Mouse (Mus musculus): Measurements from ENCODE around the gene Bcl2l11. TPM values are rescaled to one million over a fixed set of nuclear protein-coding genes. Genes with fewer than 3 reads are reported as not detected.
A peak's percentile ranks its signal among the peaks of the same experiment; 100 is the strongest.
"Not testable (repeated sequence)": the region's sequence is repeated elsewhere in the genome, so short reads cannot be mapped to it uniquely, and the experiment has no call there.

The Bcl2l11 gene
- total RNA-seq (2021), result 1 to 10 TPM; 5.4 to 9.9 TPM
- long read RNA-seq, experiment 1, partial matches to known transcripts, result 0 of 1 reads
- long read RNA-seq, experiment 1, other reads (novel, unspliced or antisense), result 1 of 1 reads
- long read RNA-seq, experiment 2, partial matches to known transcripts, result 0 of 3 reads
- long read RNA-seq, experiment 2, other reads (novel, unspliced or antisense), result 2 of 3 reads

DNA sequence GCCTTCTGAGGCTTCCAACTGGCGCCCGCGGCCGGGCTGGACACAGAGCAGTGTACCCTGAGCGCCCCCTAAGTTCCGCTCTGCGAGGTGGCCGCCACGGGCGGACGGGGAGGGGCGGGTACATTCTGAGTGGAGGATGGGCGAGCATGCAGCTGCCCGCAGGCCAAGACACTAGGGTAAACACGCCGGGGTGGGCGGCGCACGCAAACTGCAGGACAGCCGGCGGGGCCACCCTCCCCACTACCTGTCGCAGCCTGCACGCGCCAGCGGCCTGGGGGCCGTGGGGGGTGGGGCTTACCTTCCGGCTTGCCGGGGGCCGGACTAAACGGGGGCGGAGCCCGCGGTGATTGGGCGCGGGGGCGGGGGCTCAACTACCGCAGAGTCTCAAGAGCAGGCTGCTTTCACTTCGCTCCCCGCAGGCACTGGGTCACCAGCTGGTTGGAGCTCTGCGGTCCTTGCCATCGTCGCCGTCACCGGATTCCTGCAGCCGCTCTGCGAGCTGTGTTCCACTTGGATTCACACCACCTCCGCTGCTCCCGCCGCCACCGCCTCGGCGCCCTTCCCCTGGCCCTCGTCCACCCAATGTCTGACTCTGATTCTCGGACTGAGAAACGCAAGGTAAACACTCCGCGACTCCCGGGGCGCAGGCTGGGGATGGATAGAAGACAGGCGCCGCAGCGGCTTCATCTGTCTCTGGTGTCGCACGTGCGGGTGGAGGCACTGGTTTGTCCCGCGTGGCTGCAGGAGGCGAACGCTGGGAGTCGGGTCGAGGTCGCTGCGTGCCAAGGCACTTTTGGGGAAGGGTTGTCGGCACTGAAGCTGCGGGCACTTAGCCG, at the start of gene Bcl2l11:
TSS of gene Bcl2l11 (plus strand) at position 404 of the 836 bp plus-strand sequence.
- peak; percentile 97 for DNase-seq (ENCODE audit: low spot score)

DNA sequence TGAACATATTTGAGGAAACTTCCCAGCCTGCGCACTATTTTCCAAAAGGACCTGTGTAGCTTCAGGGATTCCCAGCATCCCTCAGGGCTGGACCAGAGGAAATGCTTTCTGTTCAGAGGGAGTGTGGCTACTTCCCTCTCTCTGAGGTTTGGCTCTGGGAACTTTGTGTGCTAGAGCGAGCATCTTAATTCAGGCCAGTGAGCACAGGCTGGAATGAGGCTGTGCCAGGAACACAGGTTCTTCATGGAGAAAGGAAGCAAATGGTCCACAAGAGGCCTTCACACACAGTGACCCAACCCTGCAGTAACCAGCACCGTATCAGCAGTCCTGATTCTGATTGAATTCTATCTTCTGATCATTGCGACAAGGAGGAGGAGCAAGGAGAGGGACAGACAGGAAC, 48.9 kb upstream of the Bcl2l11 start:
- DNase-seq (ENCODE audit: low spot score), result no peak

GRCm38 (mm10) chr2:128078859-128079258, 47.0 kb upstream of the Bcl2l11 start:
- DNase-seq (ENCODE audit: low spot score), result no peak

GRCm38 (mm10) chr2:128079316-128079715, 46.5 kb upstream of the Bcl2l11 start:
- DNase-seq (ENCODE audit: low spot score), result no peak

DNA sequence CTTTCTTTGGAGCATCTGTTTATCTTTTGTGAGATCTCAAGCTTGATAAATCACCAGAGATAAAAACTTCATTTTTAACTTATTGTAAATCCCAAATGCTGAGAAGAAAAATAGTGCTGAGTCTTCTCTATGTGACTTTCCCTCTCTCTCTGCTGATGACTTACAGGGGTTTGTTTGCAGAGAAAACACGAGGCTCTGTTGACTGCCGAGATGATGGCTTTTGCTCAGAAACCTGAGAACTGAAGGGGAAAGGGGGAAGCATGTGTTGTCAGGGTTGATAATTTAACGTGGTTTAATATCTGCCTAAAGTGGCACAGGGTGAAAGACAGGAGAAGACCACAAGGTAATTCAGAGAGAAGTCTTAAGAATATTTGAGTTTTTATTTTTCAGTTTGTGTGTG, 42.0 kb upstream of the Bcl2l11 start:
- no peak for DNase-seq (ENCODE audit: low spot score)

GRCm38 (mm10) chr2:128084607-128085006, 41.2 kb upstream of the Bcl2l11 start:
- no peak for DNase-seq (ENCODE audit: low spot score)

DNA sequence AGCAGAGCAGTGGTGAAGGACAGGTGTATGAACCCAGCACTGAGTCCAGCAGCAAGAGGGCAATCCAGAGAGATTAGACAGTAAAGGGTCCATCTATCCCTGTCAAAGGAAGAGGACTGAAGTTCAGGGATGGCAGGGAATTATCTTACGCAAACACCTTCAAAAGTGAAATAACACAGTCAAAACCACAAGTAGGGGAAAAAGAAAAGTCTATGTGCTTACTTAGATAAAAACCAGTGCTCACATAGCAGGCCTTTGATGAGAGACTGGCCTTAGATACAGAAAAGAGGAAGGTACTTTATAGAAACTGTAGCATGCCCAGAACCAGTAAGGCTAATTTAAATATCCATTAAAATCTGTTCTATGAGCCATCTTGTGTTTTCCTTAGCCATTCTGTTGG, 40.4 kb upstream of the Bcl2l11 start:
- DNase-seq (ENCODE audit: low spot score), result no peak

- DNase-seq (ENCODE audit: low spot score), result no peak
Measured at GRCm38 (mm10) chr2:128086301-128086886, 39.4 kb upstream of the Bcl2l11 start.

DNA sequence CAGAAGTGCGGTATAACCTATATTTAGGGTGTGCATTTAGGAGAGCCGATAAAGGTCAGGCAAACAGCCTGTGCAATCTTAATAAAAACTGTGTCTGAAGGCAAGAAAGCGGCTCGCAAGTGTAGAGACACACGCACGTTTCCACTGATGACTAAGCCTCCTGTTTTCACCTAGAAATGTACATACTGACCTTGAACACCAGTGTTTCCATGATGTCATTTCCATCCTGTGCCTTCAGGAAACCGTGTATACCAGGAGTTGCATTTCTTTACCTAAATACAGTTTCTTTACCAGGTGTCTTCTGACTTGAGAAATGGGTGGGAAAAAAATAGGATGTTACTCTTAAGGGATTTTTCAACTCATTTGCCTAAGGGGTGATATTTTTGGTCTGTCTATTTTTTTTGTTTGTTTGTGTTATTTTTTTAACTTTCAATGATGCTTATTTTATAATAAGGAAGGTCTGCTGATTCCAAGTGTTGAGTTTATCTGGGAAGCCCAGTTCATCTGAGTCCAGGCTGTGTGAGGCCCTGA, 38.8 kb upstream of the Bcl2l11 start:
- DNase-seq (ENCODE audit: low spot score), result no peak

DNA sequence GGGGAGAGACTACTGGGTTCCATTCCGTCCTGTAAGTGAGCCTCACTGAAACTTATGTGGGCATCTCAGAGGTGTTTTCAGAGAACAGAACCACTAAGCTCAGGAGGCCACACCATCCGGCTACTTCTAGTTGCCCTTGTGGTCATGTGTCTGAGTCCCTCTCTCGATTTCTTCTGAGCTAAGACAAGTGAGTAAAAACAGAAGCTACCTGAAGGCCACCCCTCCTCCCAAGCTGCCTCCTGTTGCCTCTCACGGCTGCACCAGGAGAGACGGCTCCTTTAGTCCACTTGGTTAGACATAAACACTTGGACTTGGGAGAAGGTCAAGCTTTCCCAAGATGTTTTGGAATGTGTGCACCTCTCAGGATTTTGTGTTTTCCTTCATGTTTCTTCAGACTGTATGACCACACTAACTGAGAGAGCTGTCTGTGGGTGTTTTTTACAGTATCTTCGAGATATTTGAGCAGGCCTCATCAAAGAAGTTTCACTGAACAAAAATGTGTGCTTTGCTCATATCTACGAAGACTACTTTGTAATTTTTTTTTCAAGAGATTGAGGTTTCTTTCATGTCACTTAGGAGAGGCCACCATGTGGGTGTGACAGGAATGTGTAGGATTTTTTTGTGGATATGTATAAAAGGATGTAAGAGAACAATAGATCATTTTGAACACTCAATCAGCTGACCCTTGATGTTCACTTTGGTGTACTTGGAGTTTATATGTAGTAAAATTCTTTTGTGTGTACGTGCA, 37.9 kb upstream of the Bcl2l11 start:
- no peak for DNase-seq (ENCODE audit: low spot score)

DNA sequence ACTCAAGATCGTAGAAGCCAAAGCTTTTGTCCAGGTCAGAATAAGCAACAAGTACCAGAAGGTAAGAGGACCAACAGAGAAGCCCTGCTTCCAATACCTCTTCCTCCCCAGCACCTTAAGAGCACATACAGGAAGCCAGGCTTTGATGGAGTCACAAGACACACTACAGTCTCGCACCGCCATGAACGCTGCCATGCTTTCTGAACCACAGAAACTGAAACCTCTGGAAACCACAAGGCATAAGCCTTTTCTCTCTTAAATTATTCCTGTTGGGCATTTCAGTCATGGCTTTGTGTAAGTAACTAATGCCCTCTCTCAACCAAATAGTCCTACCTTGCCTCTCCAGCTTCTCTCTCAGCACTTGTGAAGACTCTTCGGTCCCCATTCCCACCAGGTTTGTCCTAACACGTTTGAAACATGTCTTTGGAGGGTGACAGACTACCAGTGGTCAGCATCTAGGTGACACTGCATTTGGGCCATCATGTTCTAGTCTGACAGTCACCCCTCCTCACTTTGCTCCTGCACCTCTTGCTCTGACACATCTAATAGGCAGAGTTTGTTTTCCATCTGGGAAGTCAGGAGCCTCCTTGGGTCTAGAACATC, 35.5 kb upstream of the Bcl2l11 start:
- DNase-seq (ENCODE audit: low spot score), result no peak

DNA sequence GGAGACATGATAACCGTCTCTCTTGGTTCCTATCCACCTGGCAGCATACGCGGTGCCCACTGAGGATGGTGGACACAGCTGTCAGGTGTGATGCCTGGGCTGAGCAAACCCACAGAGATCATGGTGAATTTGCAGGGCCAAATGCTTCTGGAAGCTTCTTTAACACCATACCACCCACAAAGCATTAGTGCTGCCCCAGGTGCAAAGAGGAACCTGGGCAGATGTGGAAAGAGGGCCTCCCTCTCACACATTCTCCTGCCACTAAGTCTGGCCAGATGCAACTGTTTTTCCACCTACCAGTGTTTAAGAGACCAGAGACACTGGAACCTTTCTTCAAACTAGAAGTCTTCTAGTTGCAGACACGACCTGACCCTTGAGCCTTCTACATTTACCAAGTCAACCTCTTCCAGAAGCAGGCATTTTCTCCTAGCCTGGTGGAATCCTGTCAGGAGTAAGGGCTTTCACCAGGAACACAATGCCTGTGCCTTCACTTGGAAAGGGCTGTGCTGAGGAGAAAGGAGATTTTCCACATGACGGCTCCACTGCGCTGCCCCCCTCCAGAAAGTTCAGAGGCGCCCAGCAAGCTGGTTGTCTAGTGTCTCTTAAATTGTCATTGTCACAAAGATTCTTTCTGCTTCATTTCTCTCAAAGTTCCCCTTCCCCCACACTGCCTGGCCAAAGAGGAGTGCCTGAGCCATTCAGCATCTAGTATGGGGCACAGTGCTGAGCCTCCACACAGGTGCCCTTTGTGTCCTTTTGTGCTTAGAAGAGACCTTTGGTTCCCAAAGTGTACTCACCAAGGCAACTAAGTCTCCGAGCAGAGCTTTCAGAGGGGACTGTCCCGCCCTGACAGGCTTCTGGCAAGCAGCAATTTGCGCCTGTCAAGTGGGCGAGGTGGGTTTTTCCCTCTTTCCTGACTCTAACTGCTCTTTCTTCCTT, 34.1 kb upstream of the Bcl2l11 start:
- DNase-seq (ENCODE audit: low spot score), result no peak

DNA sequence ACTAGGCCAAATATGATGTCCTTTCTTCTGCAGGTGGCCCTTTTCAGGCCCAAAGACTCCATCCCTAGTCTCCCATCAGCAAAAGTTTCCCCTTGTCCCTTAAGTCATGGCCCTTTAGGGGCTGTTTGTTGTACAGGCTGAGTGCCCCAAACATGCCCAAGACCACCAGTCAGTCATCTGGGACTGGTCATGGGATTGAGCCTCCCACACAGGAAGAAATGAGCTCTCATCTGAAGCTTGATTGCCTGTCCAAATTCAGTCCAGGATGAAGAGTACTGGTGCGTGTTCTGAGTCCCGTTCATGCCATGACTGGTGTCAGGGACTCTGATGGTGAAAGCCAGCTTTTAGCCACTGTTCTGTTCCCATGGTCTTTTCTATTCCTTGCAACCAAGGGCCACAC, 33.4 kb upstream of the Bcl2l11 start:
- no peak for DNase-seq (ENCODE audit: low spot score)

- DNase-seq (ENCODE audit: low spot score), result no peak
Measured at GRCm38 (mm10) chr2:128094196-128094595, 31.6 kb upstream of the Bcl2l11 start.

- DNase-seq (ENCODE audit: low spot score), result no peak
Measured at GRCm38 (mm10) chr2:128094602-128095001, 31.2 kb upstream of the Bcl2l11 start.

DNA sequence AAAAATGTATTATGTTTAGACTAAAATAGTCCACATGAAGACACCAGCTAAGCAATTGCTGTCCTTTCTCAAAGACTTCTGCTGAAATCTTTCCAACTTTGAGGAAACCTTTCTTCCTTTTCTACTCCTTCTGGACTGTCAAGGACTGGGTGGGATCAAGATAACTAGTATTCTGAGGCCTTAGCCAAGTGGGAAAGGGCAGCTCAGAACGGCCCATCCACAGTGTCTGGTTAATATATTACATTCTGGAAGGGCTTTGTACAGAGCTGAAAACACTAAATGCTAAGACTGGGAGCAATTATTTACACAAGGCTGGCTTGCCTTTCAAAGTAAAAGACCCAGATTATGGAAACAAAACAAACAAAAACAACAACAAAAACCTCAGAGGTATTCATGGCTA, 30.6 kb upstream of the Bcl2l11 start:
- no peak for DNase-seq (ENCODE audit: low spot score)

GRCm38 (mm10) chr2:128096070-128096469, 29.8 kb upstream of the Bcl2l11 start:
- no peak for DNase-seq (ENCODE audit: low spot score)

DNA sequence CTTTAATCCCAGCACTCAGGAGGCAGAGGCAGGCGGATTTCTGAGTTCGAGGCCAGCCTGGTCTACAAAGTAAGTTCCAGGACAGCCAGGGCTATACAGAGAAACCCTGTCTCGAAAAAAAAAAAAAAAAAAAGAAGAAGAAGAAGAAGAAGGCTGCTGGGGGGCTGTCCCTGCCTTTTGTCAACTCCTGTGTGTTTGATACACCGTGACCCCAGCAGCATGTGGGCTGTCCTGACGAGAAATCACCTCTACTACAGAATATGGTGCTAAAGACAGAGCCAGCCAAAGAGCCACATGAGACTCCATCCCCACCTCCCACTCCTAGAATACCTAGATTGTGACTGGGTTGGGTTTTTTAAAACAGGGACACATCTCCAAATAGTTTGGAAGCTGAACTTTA, 27.7 kb upstream of the Bcl2l11 start:
- DNase-seq (ENCODE audit: low spot score), result not testable (repeated sequence)

DNA sequence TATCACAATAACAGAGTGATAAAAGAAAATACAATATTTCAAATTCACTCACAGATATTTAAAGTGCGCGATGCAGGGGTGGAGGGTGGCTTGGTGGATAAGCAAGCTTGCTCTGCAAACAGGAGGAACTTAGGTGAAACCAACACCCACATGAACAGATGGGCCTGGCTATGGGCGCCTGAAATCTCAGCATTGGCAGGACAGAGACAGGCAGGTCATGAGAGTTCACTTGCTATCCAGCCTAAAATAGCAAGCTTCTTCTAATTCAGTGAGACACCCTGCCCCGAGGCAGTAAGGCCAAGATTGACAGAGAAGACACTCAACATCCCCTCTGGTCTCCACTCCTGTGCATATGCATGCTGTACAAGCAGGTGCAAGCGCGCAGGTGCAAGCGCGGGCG, 23.8 kb upstream of the Bcl2l11 start:
- DNase-seq (ENCODE audit: low spot score), result peak; percentile 50

DNA sequence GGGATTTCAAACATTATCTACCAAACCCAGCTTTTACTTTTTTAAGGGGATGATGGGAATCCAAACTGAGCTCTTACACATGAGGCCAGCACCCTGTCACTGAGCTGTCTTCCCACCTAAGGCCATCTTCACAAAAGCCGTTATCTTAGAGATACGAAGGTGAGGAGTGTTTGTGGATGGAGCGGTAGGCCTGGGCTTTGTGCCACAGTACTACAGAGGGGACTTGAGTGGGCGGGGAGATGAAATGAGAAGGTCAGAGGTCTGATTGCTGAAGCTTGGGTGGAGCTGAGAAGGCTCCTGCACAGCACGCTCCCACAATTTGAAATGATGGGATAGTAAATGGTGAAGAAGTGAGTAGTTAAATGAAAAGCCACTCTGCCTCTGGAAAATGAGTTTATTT, 21.0 kb upstream of the Bcl2l11 start:
- DNase-seq (ENCODE audit: low spot score), result no peak
